Mouse (Mus musculus) kidney, postnatal 0 days (tissue): Measurements from ENCODE around the gene Nudt15. TPM values are rescaled to one million over a fixed set of nuclear protein-coding genes. Genes with fewer than 3 reads are reported as not detected.
A peak's percentile ranks its signal among the peaks of the same experiment; 100 is the strongest.
"Not testable (repeated sequence)": the region's sequence is repeated elsewhere in the genome, so short reads cannot be mapped to it uniquely, and the experiment has no call there.

ENCODE experiments used
- ATAC-seq: fragments of 200-750 bp; cut with Nextera tagmentation; replicated peaks from 2 replicates; pipeline ENCODE4 v1.8.0; 2017; ENCODE audit warnings: low read depth, moderate number of reproducible peaks, moderate TSS enrichment, moderate library complexity; ENCODE audit not compliant: low FRiP score
- DNase-seq: peaks from one replicate; pipeline ENCODE4 v3.0.0-alpha.2; 2016; ENCODE audit warnings: low spot score
- H3K27ac ChIP-seq: fragments of 300-500 bp; sonication (generic); 2 replicates; pipeline ENCODE4 v1.5.1; 2014; ENCODE audit warnings: mild to moderate bottlenecking
- H3K27me3 ChIP-seq: fragments of 300-500 bp; sonication (generic); 2 replicates; pipeline ENCODE4 v1.6.1; 2014; ENCODE audit warnings: low read length, mixed read lengths; ENCODE audit not compliant: insufficient read depth
- H3K36me3 ChIP-seq: fragments of 300-500 bp; sonication (generic); 2 replicates; pipeline ENCODE4 v1.6.1; 2014; ENCODE audit warnings: low read length, mixed read lengths; ENCODE audit not compliant: insufficient read depth
- H3K4me1 ChIP-seq: fragments of 300-500 bp; sonication (generic); replicated peaks from 2 replicates; pipeline ENCODE4 v1.6.1; 2014; ENCODE audit warnings: antibody characterized with exemption, low read length, mixed read lengths; ENCODE audit not compliant: insufficient read depth
- H3K4me2 ChIP-seq: fragments of 300-500 bp; sonication (generic); 2 replicates; pipeline ENCODE4 v1.6.1; 2014; ENCODE audit warnings: mild to moderate bottlenecking, low read length, moderate library complexity, mixed read lengths
- H3K4me3 ChIP-seq: fragments of 300-500 bp; sonication (generic); replicated peaks from 2 replicates; pipeline ENCODE4 v1.5.1; 2014; ENCODE audit warnings: low read depth, low read length
- H3K9ac ChIP-seq: fragments of 300-500 bp; sonication (generic); 2 replicates; pipeline ENCODE4 v1.6.1; 2014; ENCODE audit warnings: low read depth, low read length
- H3K9me3 ChIP-seq: fragments of 300-500 bp; sonication (generic); replicated peaks from 2 replicates; pipeline ENCODE4 v1.6.1; 2016; ENCODE audit warnings: low read length, inconsistent platforms, mixed read lengths
- CTCF ChIP-seq: IDR thresholded peaks from 2 replicates; pipeline ENCODE4 v1.5.1; 2016; ENCODE audit warnings: antibody characterized with exemption, low read depth, mild to moderate bottlenecking, moderate library complexity
- WGBS: fragments of 180-500 bp; shearing (Covaris S2); extraction: QIAGEN DNeasy Blood & Tissue Kit; methylation state at CpG from one replicate; pipeline ENCODE4 v1.1.7; 2014; 5-methylcytosine and 5-hydroxymethylcytosine counted together
- polyA plus RNA-seq: library from polyadenylated mRNA; unstranded; fragments of >200 nt; fragmentation: Nextera tagmentation; extraction: Ambion mirVana; gene quantifications from 2 replicates; pipeline ENCODE4 v1.2.1, GENCODE M21; 2015

Nudt15 gene
- polyA plus RNA-seq, 1 experiment from 2014 or later: 8.9 TPM

GRCm38 (mm10) chr14:73543781-73544180 lies 4.3 kb downstream of the Nudt15 start:
- TF ChIP-seq CTCF: no peak
- ATAC-seq: no peak
- H3K27ac ChIP-seq: no peak overlapping the region
- H3K9ac ChIP-seq: no peak overlapping the region
- WGBS: 60% methylated on average over 6 of the region's 6 CpGs
- no peak overlapping the region for H3K4me2 ChIP-seq
- no peaks in the 10 kb centered on the region for H3K27me3 ChIP-seq
- no peaks in the 10 kb centered on the region for H3K4me1 ChIP-seq
- H3K4me3 ChIP-seq: no peak overlapping the region
- no peak for DNase-seq
- no peaks in the 10 kb centered on the region for H3K36me3 ChIP-seq
- H3K9me3 ChIP-seq: no peaks in the 10 kb centered on the region

- no peak for ATAC-seq
- Histone ChIP-seq H3K36me3 (no peaks in the 10 kb centered on the region), H3K4me1 (no peaks in the 10 kb centered on the region), H3K27me3 (no peaks in the 10 kb centered on the region), H3K9me3 (no peaks in the 10 kb centered on the region), H3K4me2 (no peak overlapping the region), H3K27ac (no peak overlapping the region), H3K9ac (no peak overlapping the region), H3K4me3 (no peak overlapping the region)
- WGBS: 88% methylated on average over 2 of the region's 2 CpGs
- DNase-seq: no peak
- TF ChIP-seq CTCF: no peak
Observed at GRCm38 (mm10) chr14:73535641-73536040, 12.4 kb downstream of the Nudt15 start.

- Histone ChIP-seq H3K4me1 (no peaks in the 10 kb centered on the region), H3K4me3 (no peak overlapping the region), H3K36me3 (no peaks in the 10 kb centered on the region), H3K27ac (no peak overlapping the region), H3K4me2 (no peak overlapping the region), H3K9me3 (no peaks in the 10 kb centered on the region), H3K9ac (no peak overlapping the region), H3K27me3 (no peaks in the 10 kb centered on the region)
- TF ChIP-seq CTCF: no peak
- WGBS: 69% methylated on average over 6 of the region's 6 CpGs
- DNase-seq: no peak
- ATAC-seq: no peak
Observed at GRCm38 (mm10) chr14:73533755-73534465, 14.1 kb downstream of the Nudt15 start.

GRCm38 (mm10) chr14:73528661-73529060 lies 19.4 kb downstream of the Nudt15 start:
- H3K9me3 ChIP-seq, DNase-seq, H3K36me3 ChIP-seq, H3K27ac ChIP-seq, H3K4me3 ChIP-seq, H3K9ac ChIP-seq, H3K27me3 ChIP-seq, H3K4me1 ChIP-seq, H3K4me2 ChIP-seq, ATAC-seq: not testable (repeated sequence)
- WGBS: 88% methylated on average over 3 of the region's 3 CpGs

GRCm38 (mm10) chr14:73524766-73525448 lies 23.1 kb downstream of the Nudt15 start, which contains the start of gene Sucla2:
Gene Sucla2, plus strand, starts transcription at chr14:73525319.
- H3K27me3 ChIP-seq: no peaks in the 10 kb centered on the region
- no peaks in the 10 kb centered on the region for H3K4me1 ChIP-seq
- under 1% methylated on average over 38 of the region's 41 CpGs for WGBS
- peak within 1 kb of the TSS; percentile 49 for H3K4me2 ChIP-seq
- peak; percentile 100 for TF ChIP-seq CTCF
- peak; percentile 98 for DNase-seq
- H3K9ac ChIP-seq: peak within 1 kb of the TSS; percentile 58
- ATAC-seq: peak; percentile 99
- no peaks in the 10 kb centered on the region for H3K9me3 ChIP-seq
- peak within 1 kb of the TSS; percentile 92 for H3K27ac ChIP-seq
- no peaks in the 10 kb centered on the region for H3K36me3 ChIP-seq
- peak within 1 kb of the TSS; percentile 53 for H3K4me3 ChIP-seq

- Histone ChIP-seq H3K4me2 (peak overlapping the region; percentile 49), H3K4me3 (no peak overlapping the region; the same call in 1 of the 2 replicates), H3K9me3 (no peaks in the 10 kb centered on the region), H3K27ac (no peak overlapping the region), H3K9ac (no peak overlapping the region), H3K27me3 (no peaks in the 10 kb centered on the region), H3K4me1 (no peaks in the 10 kb centered on the region), H3K36me3 (no peaks in the 10 kb centered on the region)
- ATAC-seq (no peak), DNase-seq (no peak)
- TF ChIP-seq CTCF: no peak
- 74% methylated on average over 3 of the region's 3 CpGs for WGBS
Observed at GRCm38 (mm10) chr14:73524136-73524535, 23.9 kb downstream of the Nudt15 start.
